9 mouse cellular contexts compared by ENCODE assay signal in genomic region chr13:99413481-99414351, GRCm38 (mm10).
DNase-seq lines count a peak whose midpoint lies in the region; ATAC-seq and TF ChIP-seq lines count a peak whose summit lies in the region.
"Had no signal": no experiment of that assay in that cellular context is flagged by ENCODE, and none has a peak within 500 bp of the region (broad histone marks: within the 10 kb centered on the region; RNA-seq: fewer than 3 reads in every experiment).

No protein-coding gene starts in this region.

- H3K9ac ChIP-seq in forebrain, embryonic 16.5 days (replicated peaks; ENCODE audit: low read depth, low read length), result no peak overlapping the region
- no peak overlapping the region for H3K9ac ChIP-seq in lung, embryonic 14.5 days
- no peak overlapping the region for H3K9ac ChIP-seq in lung, postnatal 0 days (replicated peaks; ENCODE audit: low read depth)
- H3K9ac ChIP-seq in forebrain, embryonic 13.5 days, result no peak overlapping the region
- H3K9ac ChIP-seq in neural tube, embryonic 12.5 days, result no peak overlapping the region

- H3K27ac ChIP-seq in forebrain, embryonic 10.5 days, result peak overlapping the region; percentile 80
- no peak overlapping the region for H3K27ac ChIP-seq in forebrain, embryonic 16.5 days (ENCODE audit: low read length)
- no peak overlapping the region for H3K27ac ChIP-seq in lung, embryonic 14.5 days (ENCODE audit: low read depth)
- H3K27ac ChIP-seq in lung, postnatal 0 days (ENCODE audit: low read length), result no peak overlapping the region
- peak overlapping the region; percentile 26; the same call in 1 of the 2 replicates for H3K27ac ChIP-seq in forebrain, embryonic 13.5 days
- H3K27ac ChIP-seq in neural tube, embryonic 12.5 days, result no peak overlapping the region; the same call in 1 of the 2 replicates

- peak; percentile 42 for DNase-seq in forebrain, embryonic 10.5 days (ENCODE audit: extremely low spot score, low spot score)
- DNase-seq in lung, embryonic 14.5 days, result peak; percentile 32
- DNase-seq in lung, postnatal 0 days (ENCODE audit: low spot score), result no peak
- DNase-seq in urinary bladder, adult 18-20 months (ENCODE audit: low spot score in 2 of 2), result no peak
- no peak for DNase-seq in adrenal gland, postnatal 4 days (ENCODE audit: low spot score in 2 of 2)
- DNase-seq: lung, adult 2 months had no signal

- no peak for TF ChIP-seq CTCF in lung, embryonic 14.5 days (IDR thresholded peaks at IDR 0.05; ENCODE audit: low read depth)
- no peak for TF ChIP-seq CTCF in lung, postnatal 0 days (IDR thresholded peaks at IDR 0.05)

- no peaks in the 10 kb centered on the region for H3K27me3 ChIP-seq in forebrain, embryonic 10.5 days (ENCODE audit: poor library complexity, severe bottlenecking)
- H3K27me3 ChIP-seq in forebrain, embryonic 16.5 days (replicated peaks; ENCODE audit: control insufficient read depth, insufficient read depth, low read length), result no peaks in the 10 kb centered on the region
- no peaks in the 10 kb centered on the region for H3K27me3 ChIP-seq in lung, embryonic 14.5 days (ENCODE audit: insufficient read depth, low read length)
- H3K27me3 ChIP-seq in lung, postnatal 0 days (replicated peaks; ENCODE audit: insufficient read depth, low read length), result no peaks in the 10 kb centered on the region
- H3K27me3 ChIP-seq in forebrain, embryonic 13.5 days, result no peaks in the 10 kb centered on the region
- H3K27me3 ChIP-seq in neural tube, embryonic 12.5 days (replicated peaks), result no peaks in the 10 kb centered on the region

- H3K9me3 ChIP-seq in forebrain, embryonic 10.5 days, result no peaks in the 10 kb centered on the region
- no peaks in the 10 kb centered on the region for H3K9me3 ChIP-seq in forebrain, embryonic 16.5 days (ENCODE audit: control insufficient read depth, low read length)
- H3K9me3 ChIP-seq in lung, embryonic 14.5 days (ENCODE audit: low read depth, low read length), result no peaks in the 10 kb centered on the region
- H3K9me3 ChIP-seq in lung, postnatal 0 days (ENCODE audit: low read length), result no peaks in the 10 kb centered on the region
- H3K9me3 ChIP-seq in forebrain, embryonic 13.5 days (replicated peaks), result no peaks in the 10 kb centered on the region
- H3K9me3 ChIP-seq in neural tube, embryonic 12.5 days, result no peaks in the 10 kb centered on the region

- no peak for TF ChIP-seq EP300 in lung, postnatal 0 days (IDR thresholded peaks at IDR 0.05)

- WGBS in forebrain, embryonic 10.5 days, result 45% methylated on average over 13 of the region's 13 CpGs
- 47% methylated on average over 13 of the region's 13 CpGs for WGBS in forebrain, embryonic 16.5 days
- 64% methylated on average over 13 of the region's 13 CpGs for WGBS in lung, embryonic 14.5 days
- WGBS in lung, postnatal 0 days, result 75% methylated on average over 13 of the region's 13 CpGs
- WGBS in forebrain, embryonic 13.5 days, result 45% methylated on average over 13 of the region's 13 CpGs
- WGBS in neural tube, embryonic 12.5 days, result 29% methylated on average over 13 of the region's 13 CpGs

- H3K4me1 ChIP-seq in forebrain, embryonic 10.5 days, result peaks cover 59% of the 10 kb centered on the region
- H3K4me1 ChIP-seq in forebrain, embryonic 16.5 days (replicated peaks; ENCODE audit: control insufficient read depth, insufficient read depth, low read length), result peaks cover 5% of the 10 kb centered on the region; the same call in 1 of the 2 replicates
- no peaks in the 10 kb centered on the region for H3K4me1 ChIP-seq in lung, embryonic 14.5 days (ENCODE audit: insufficient read depth)
- no peaks in the 10 kb centered on the region for H3K4me1 ChIP-seq in lung, postnatal 0 days (ENCODE audit: insufficient read depth, low read depth, low read length)
- peaks cover 31% of the 10 kb centered on the region for H3K4me1 ChIP-seq in forebrain, embryonic 13.5 days
- H3K4me1 ChIP-seq in neural tube, embryonic 12.5 days, result peaks cover 39% of the 10 kb centered on the region

- ATAC-seq in forebrain, embryonic 16.5 days, result no peak
- 0 out of 2 replicates have a peak, but pooled peaks have one; percentile 47 for ATAC-seq in lung, embryonic 14.5 days (ENCODE audit: insufficient read depth)
- ATAC-seq in lung, postnatal 0 days, result no peak
- ATAC-seq in forebrain, embryonic 13.5 days, result no peak
- ATAC-seq in neural tube, embryonic 12.5 days (ENCODE audit: low FRiP score, low read depth), result peak; percentile 60

- no peak overlapping the region for H3K4me2 ChIP-seq in forebrain, embryonic 16.5 days (ENCODE audit: low read length)
- no peak overlapping the region for H3K4me2 ChIP-seq in lung, embryonic 14.5 days
- no peak overlapping the region for H3K4me2 ChIP-seq in lung, postnatal 0 days (replicated peaks; ENCODE audit: low read depth, low read length)
- no peak overlapping the region for H3K4me2 ChIP-seq in forebrain, embryonic 13.5 days
- no peak overlapping the region for H3K4me2 ChIP-seq in neural tube, embryonic 12.5 days (replicated peaks)

- peaks cover 94% of the 10 kb centered on the region for H3K36me3 ChIP-seq in forebrain, embryonic 10.5 days (replicated peaks)
- no peaks in the 10 kb centered on the region for H3K36me3 ChIP-seq in forebrain, embryonic 16.5 days (ENCODE audit: control insufficient read depth, insufficient read depth)
- peaks cover 59% of the 10 kb centered on the region for H3K36me3 ChIP-seq in lung, embryonic 14.5 days (ENCODE audit: insufficient read depth)
- H3K36me3 ChIP-seq in lung, postnatal 0 days (ENCODE audit: insufficient read depth, low read length), result no peaks in the 10 kb centered on the region
- peaks cover 51% of the 10 kb centered on the region for H3K36me3 ChIP-seq in forebrain, embryonic 13.5 days (ENCODE audit: poor library complexity, severe bottlenecking)
- H3K36me3 ChIP-seq in neural tube, embryonic 12.5 days, result peaks cover 25% of the 10 kb centered on the region

- H3K4me3 ChIP-seq in forebrain, embryonic 10.5 days, result no peak overlapping the region
- H3K4me3 ChIP-seq in forebrain, embryonic 16.5 days (replicated peaks; ENCODE audit: low read length), result no peak overlapping the region
- H3K4me3 ChIP-seq in lung, embryonic 14.5 days (ENCODE audit: low read depth, low read length), result no peak overlapping the region
- H3K4me3 ChIP-seq in lung, postnatal 0 days (ENCODE audit: low read depth, low read length), result no peak overlapping the region
- H3K4me3 ChIP-seq in forebrain, embryonic 13.5 days, result no peak overlapping the region
- no peak overlapping the region for H3K4me3 ChIP-seq in neural tube, embryonic 12.5 days

Comparison
In these comparisons a context has a peak if more than half of its experiments do, and no peak if none do; other contexts are left out.
1. DNase-seq: peak in forebrain, embryonic 10.5 days (single experiment) and lung, embryonic 14.5 days (single experiment); none in lung, postnatal 0 days (single experiment), urinary bladder, adult 18-20 months (0 of 2) and adrenal gland, postnatal 4 days (0 of 2).
2. H3K27ac ChIP-seq: peak in forebrain, embryonic 10.5 days (single experiment) and forebrain, embryonic 13.5 days (single experiment); none in forebrain, embryonic 16.5 days (single experiment), lung, embryonic 14.5 days (single experiment), lung, postnatal 0 days (single experiment) and neural tube, embryonic 12.5 days (single experiment).
3. ATAC-seq: peak in lung, embryonic 14.5 days (single experiment) and neural tube, embryonic 12.5 days (single experiment); none in forebrain, embryonic 16.5 days (single experiment), lung, postnatal 0 days (single experiment) and forebrain, embryonic 13.5 days (single experiment).